Mouse (Mus musculus): ENCODE results near the gene Mospd3. TPM values are rescaled to one million over a fixed set of nuclear protein-coding genes. Genes with fewer than 3 reads are reported as not detected.

Mospd3 gene
- polyA plus RNA-seq, 1 experiment = 252 TPM

- no peaks in the 10 kb centered on the region for H3K27me3 ChIP-seq (ENCODE audit: control insufficient read depth, insufficient read depth, low read length)
- no peak for DNase-seq
- no peak for TF ChIP-seq CTCF (IDR thresholded peaks at IDR 0.05; ENCODE audit: borderline replicate concordance, control insufficient read depth, extremely low read depth, insufficient read depth, low read length, poor library complexity)
- H3K4me3 ChIP-seq (ENCODE audit: control insufficient read depth, insufficient read depth, low read length) = peak overlapping the region; percentile 92
- 2% methylated on average over 19 of the region's 19 CpGs for WGBS
- peaks cover 37% of the 10 kb centered on the region for H3K4me1 ChIP-seq (replicated peaks; ENCODE audit: control insufficient read depth, insufficient read depth, low read length)
- H3K36me3 ChIP-seq (ENCODE audit: control insufficient read depth, insufficient read depth, low read length) = no peaks in the 10 kb centered on the region; the same call in 1 of the 2 replicates
- peak overlapping the region; percentile 37; the same call in 1 of the 2 replicates for H3K27ac ChIP-seq (ENCODE audit: control insufficient read depth, insufficient read depth, low read length)
Observed at GRCm38 (mm10) chr5:137600281-137600618, 608 bp downstream of the Mospd3 start.

DNA sequence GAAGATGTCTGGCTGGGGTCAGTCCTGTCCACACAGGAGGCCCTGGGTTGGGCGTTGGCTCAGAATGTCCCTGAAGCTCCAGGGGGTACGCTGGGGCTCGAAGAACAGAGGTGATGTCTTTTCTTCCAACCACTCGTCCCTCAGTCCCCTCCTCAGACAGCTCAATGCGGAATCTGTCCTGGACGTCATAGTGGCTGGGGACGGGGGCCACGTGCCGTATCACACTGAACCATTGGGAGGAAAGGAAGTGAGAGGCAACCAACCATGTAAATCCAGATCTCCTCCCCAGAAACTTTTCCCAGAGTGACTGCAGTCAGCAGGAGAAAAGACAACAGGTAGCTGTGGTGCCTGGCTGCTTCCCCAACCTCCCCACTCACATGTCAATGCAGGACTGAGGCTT lies 1.3 kb downstream of the Mospd3 start:
- TF ChIP-seq POLR2A (IDR thresholded peaks at IDR 0.05; ENCODE audit: control insufficient read depth, extremely low read depth, insufficient read depth, low read length, poor library complexity) (no peak), CTCF (IDR thresholded peaks at IDR 0.05; ENCODE audit: borderline replicate concordance, control insufficient read depth, extremely low read depth, insufficient read depth, low read length, poor library complexity) (no peak)
- no peak for DNase-seq
- WGBS = 38% methylated on average over 9 of the region's 9 CpGs
- Histone ChIP-seq H3K27ac (ENCODE audit: control insufficient read depth, insufficient read depth, low read length) (peak overlapping the region; percentile 37), H3K36me3 (ENCODE audit: control insufficient read depth, insufficient read depth, low read length) (no peaks in the 10 kb centered on the region; the same call in 1 of the 2 replicates), H3K4me3 (ENCODE audit: control insufficient read depth, insufficient read depth, low read length) (peak overlapping the region; percentile 92), H3K27me3 (ENCODE audit: control insufficient read depth, insufficient read depth, low read length) (no peaks in the 10 kb centered on the region), H3K4me1 (replicated peaks; ENCODE audit: control insufficient read depth, insufficient read depth, low read length) (peaks cover 36% of the 10 kb centered on the region)

DNA sequence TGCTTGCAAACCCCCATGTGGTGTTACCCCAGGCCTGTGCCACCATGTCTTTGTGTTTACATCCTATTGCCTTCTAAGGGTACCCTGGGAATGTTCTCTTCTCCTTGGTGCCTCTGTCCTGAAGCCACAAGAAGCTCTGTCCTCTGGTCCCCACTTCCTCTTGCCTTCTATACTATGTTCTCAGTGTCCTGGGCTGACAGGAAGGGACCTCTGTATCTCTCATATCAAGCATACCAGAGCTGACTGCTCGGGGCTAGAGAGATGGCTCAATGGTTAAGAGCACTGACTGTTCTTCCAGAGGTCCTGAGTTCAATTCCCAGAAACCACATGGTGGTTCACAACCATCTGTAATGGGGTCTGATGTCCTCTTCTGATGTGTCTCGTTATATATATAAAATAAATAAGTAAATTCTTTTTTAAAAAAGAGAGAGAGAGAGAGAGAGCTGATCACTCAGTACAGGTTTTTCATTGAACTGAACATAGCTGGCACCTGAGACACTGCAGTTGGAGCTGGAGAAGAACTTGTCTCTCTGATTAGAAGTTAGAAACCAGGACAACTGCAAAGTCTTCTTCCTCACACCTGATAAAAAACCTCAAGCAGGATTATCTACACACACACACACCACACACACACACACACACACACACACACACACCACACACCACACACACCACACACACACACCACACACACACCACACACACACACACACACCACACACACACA lies 2.6 kb downstream of the Mospd3 start:
- Histone ChIP-seq H3K4me1 (replicated peaks; ENCODE audit: control insufficient read depth, insufficient read depth, low read length) (peaks cover 34% of the 10 kb centered on the region), H3K36me3 (ENCODE audit: control insufficient read depth, insufficient read depth, low read length) (no peaks in the 10 kb centered on the region; the same call in 1 of the 2 replicates), H3K4me3 (ENCODE audit: control insufficient read depth, insufficient read depth, low read length) (no peak overlapping the region), H3K27me3 (ENCODE audit: control insufficient read depth, insufficient read depth, low read length) (no peaks in the 10 kb centered on the region), H3K27ac (ENCODE audit: control insufficient read depth, insufficient read depth, low read length) (peak overlapping the region; percentile 88; the same call in 1 of the 2 replicates)
- no peak for DNase-seq
- 49% methylated on average over 2 of the region's 2 CpGs for WGBS
- no peak for TF ChIP-seq POLR2A (IDR thresholded peaks at IDR 0.05; ENCODE audit: control insufficient read depth, extremely low read depth, insufficient read depth, low read length, poor library complexity)

- no peaks in the 10 kb centered on the region for H3K27me3 ChIP-seq (ENCODE audit: control insufficient read depth, insufficient read depth, low read length)
- WGBS = 79% methylated on average over 6 of the region's 6 CpGs
- H3K27ac ChIP-seq (ENCODE audit: control insufficient read depth, insufficient read depth, low read length) = peak overlapping the region; percentile 88
- no peaks in the 10 kb centered on the region; the same call in 1 of the 2 replicates for H3K36me3 ChIP-seq (ENCODE audit: control insufficient read depth, insufficient read depth, low read length)
- H3K4me3 ChIP-seq (ENCODE audit: control insufficient read depth, insufficient read depth, low read length) = no peak overlapping the region
- peaks cover 32% of the 10 kb centered on the region for H3K4me1 ChIP-seq (replicated peaks; ENCODE audit: control insufficient read depth, insufficient read depth, low read length)
- TF ChIP-seq CTCF (IDR thresholded peaks at IDR 0.05; ENCODE audit: borderline replicate concordance, control insufficient read depth, extremely low read depth, insufficient read depth, low read length, poor library complexity) (no peak), POLR2A (IDR thresholded peaks at IDR 0.05; ENCODE audit: control insufficient read depth, extremely low read depth, insufficient read depth, low read length, poor library complexity) (no peak)
- no peak for DNase-seq
Observed at GRCm38 (mm10) chr5:137597625-137598024, 3.2 kb downstream of the Mospd3 start.

DNA sequence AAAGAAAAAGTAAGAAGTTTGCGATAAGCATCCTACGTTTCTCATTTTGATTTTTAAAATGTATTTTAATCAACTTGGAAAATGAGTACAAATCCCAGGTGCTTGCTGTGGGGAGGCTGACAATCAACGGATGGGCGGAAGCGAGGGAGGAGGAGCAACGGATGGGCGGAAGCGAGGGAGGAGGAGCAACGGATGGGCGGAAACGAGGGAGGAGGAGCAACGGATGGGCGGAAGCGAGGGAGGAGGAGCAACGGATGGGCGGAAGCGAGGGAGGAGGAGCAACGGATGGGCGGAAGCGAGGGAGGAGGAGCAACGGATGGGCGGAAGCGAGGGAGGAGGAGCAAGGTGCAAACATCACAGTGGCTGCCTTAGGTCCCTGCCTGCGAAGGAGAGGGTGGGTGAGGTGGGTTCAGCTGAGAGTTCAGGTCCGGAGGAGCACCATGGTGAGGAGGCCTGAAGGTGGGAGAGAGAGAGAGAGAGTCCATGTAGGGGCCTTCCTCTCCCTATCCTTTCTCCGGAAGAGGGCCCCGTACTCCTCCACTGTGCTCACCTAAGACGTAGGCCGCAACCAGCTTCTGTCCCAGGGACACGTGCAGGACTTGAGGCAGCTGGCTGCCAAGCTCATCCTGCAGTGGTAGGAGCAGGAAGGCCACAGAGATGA lies 4.1 kb downstream of the Mospd3 start:
- Histone ChIP-seq H3K4me3 (ENCODE audit: control insufficient read depth, insufficient read depth, low read length) (peak overlapping the region; percentile 30), H3K4me1 (replicated peaks; ENCODE audit: control insufficient read depth, insufficient read depth, low read length) (peaks cover 28% of the 10 kb centered on the region), H3K27ac (ENCODE audit: control insufficient read depth, insufficient read depth, low read length) (peak overlapping the region; percentile 88), H3K36me3 (ENCODE audit: control insufficient read depth, insufficient read depth, low read length) (no peaks in the 10 kb centered on the region; the same call in 1 of the 2 replicates), H3K27me3 (ENCODE audit: control insufficient read depth, insufficient read depth, low read length) (no peaks in the 10 kb centered on the region)
- 23% methylated on average over 30 of the region's 30 CpGs for WGBS
- TF ChIP-seq CTCF (IDR thresholded peaks at IDR 0.05; ENCODE audit: borderline replicate concordance, control insufficient read depth, extremely low read depth, insufficient read depth, low read length, poor library complexity) (no peak), POLR2A (IDR thresholded peaks at IDR 0.05; ENCODE audit: control insufficient read depth, extremely low read depth, insufficient read depth, low read length, poor library complexity) (peak; percentile 54; the same call in 1 of the 2 replicates)
- DNase-seq = peak; percentile 36

DNA sequence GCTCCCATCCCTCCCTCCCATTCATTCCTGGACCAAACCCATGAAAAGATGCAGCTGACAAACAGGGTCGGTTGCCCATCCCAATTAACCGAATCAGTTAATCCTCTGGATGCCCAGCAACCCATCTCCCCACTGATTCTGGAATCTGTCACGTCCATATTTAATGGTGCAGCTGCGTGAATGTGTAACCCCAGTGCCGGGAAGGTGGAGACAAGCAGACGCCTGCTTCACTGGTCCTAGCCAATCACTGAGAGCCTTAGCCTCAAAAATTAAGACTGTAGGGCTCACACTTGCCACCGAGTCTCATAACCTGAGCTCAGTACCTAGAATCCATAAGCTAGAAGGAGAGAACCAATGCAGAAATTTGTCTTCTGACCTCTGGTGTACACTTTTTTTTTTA lies 4.9 kb downstream of the Mospd3 start:
- 96% methylated on average over 7 of the region's 7 CpGs for WGBS

More for the DNA sequence above, 4.9 kb downstream of the Mospd3 start:
- Histone ChIP-seq H3K27me3 (ENCODE audit: control insufficient read depth, insufficient read depth, low read length) (no peaks in the 10 kb centered on the region), H3K4me1 (replicated peaks; ENCODE audit: control insufficient read depth, insufficient read depth, low read length) (peaks cover 28% of the 10 kb centered on the region), H3K27ac (ENCODE audit: control insufficient read depth, insufficient read depth, low read length) (no peak overlapping the region), H3K36me3 (ENCODE audit: control insufficient read depth, insufficient read depth, low read length) (no peaks in the 10 kb centered on the region; the same call in 1 of the 2 replicates), H3K4me3 (ENCODE audit: control insufficient read depth, insufficient read depth, low read length) (no peak overlapping the region)
- DNase-seq = no peak
- no peak for TF ChIP-seq POLR2A (IDR thresholded peaks at IDR 0.05; ENCODE audit: control insufficient read depth, extremely low read depth, insufficient read depth, low read length, poor library complexity)
- no peak for TF ChIP-seq CTCF (IDR thresholded peaks at IDR 0.05; ENCODE audit: borderline replicate concordance, control insufficient read depth, extremely low read depth, insufficient read depth, low read length, poor library complexity)
